Mouse (Mus musculus) lung, adult 2 months (tissue): ENCODE results near the gene Gm49601. TPM values are rescaled to one million over a fixed set of nuclear protein-coding genes. Genes with fewer than 3 reads are reported as not detected.

ENCODE experiments used
- DNase-seq: peaks from one replicate; pipeline ENCODE4 v3.0.0; 2022
- H3K4me1 ChIP-seq: fragments of 200-500 bp; 2 replicates; pipeline ENCODE4 v1.6.1; 2011; ENCODE audit warnings: low read length; ENCODE audit not compliant: control insufficient read depth, insufficient read depth
- H3K4me3 ChIP-seq: fragments of 200-500 bp; replicated peaks from 2 replicates; pipeline ENCODE3; 2011; ENCODE audit warnings: low read depth, mild to moderate bottlenecking, control low read depth, low read length; ENCODE audit errors: extremely low read depth
- CTCF ChIP-seq: fragments of 200-500 bp; IDR thresholded peaks from 2 replicates; pipeline ENCODE4 v1.5.1; 2011; ENCODE audit warnings: mild to moderate bottlenecking, low read length, control low read depth; ENCODE audit not compliant: insufficient read depth
- POLR2A ChIP-seq: fragments of 200-500 bp; IDR thresholded peaks from 2 replicates; pipeline ENCODE4 v1.6.1; 2011; ENCODE audit warnings: low read depth, mild to moderate bottlenecking, control low read depth, low read length, borderline replicate concordance; ENCODE audit errors: extremely low read depth
- WGBS: fragments of 180-500 bp; shearing (Covaris S2); methylation state at CpG from one replicate; pipeline ENCODE4 v1.1.7; 2018; 5-methylcytosine and 5-hydroxymethylcytosine counted together
- polyA plus RNA-seq: library from polyadenylated mRNA; depleted of rRNA; stranded (reverse); fragments of >200 nt; gene quantifications from 2 replicates; pipeline ENCODE4 v1.2.3, GENCODE M21; 2012

The Gm49601 gene
- polyA plus RNA-seq, 1 experiment = 9.4 TPM

DNA sequence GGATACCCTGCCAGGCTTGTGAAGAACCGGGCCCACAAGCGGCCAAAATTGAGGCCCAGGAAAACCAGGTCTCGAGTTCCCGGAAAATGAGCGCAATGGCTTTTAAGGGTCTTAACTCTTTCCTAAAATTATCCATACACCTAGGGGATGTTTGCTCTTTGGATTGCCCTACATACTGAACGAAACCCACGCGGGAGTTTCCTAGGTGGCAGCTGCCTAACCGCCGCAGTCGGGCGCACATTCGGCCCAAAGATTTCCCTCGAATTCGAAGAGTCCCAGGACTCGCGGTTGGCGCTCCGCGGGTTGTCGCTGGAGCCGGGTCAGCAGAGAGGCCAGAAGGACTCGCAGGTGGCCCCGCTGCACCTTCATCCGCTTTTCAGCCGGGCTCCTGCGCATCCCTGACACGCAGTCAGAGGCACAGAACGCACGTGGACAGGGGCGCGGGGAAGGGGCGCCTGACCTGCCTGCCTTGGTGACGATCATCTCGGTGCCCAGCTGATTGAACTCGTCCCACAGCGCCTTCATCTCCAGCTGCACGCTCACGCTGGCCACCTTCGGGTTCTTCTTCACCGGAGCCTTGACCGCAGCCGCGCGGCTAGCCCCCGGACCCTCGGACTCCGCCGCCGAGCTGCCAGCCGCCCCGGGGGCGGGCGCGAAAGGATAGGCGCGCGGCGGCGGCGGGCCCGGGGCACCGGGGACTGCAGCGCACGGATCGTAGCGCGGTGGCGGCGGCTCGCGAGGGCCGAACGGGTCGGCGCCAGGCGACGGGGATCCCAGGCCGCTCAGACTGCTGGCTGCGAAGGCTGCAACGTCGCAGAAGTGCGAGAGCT lies 39.9 kb downstream of the Gm49601 start:
- H3K4me1 ChIP-seq = peaks cover 2% of the 10 kb centered on the region
- TF ChIP-seq POLR2A = no peak
- TF ChIP-seq CTCF = no peak
- DNase-seq = no peak
- H3K4me3 ChIP-seq = peak overlapping the region; percentile 60
- 10% methylated on average over 83 of the region's 83 CpGs for WGBS

DNA sequence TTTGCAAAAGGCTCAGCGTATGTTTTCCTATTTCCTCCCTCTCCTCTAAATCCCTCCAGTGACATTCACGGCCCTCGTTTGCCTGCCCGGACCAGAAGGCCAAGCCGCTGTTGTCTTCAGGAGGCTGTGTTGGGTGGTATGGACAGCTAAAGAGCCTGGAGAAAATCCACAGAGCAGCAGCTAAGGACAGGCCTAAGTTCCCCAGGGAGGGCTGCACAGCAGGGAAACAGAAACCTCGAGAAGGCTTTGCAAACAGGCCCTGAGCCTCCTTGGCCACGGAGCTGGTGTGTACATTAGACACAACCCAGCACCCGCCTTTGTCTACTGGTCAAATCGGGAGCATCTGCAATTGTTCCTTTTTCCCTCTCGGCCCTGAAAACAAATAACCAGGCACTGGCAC lies 40.6 kb downstream of the Gm49601 start:
- H3K4me3 ChIP-seq = peak overlapping the region; percentile 4
- no peak for TF ChIP-seq CTCF
- no peak for TF ChIP-seq POLR2A
- WGBS = 53% methylated on average over 10 of the region's 10 CpGs

DNA sequence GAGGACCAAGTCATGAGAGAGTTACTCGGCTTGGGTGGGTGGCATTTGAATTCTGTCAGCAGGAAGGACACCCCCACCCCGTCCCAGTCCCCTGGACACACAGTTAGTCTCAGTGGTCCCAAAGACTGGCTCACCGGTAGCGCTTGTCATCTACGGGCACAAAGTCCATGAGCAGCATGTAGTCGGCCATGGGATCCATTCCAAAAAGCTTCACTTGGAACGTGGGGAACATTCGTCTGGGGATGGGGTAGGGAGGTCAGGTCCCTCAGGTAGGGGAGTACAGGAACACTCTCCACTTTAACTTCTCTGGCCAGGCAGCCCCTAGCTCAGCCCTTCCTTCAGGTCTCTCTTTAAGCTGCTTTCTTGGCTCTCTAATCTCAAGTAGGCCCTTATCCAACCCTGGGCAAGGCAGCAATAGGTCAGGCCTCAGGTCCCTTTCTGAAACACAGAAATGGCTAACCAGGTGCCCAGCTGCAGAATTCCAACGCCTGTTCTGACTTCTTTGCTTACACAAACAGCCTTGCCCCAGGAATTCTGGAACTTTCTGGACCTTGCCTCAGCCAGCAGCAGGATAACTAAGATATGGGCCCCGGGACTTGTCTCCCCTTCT lies 41.2 kb downstream of the Gm49601 start:
- H3K4me3 ChIP-seq = no peak overlapping the region
- 76% methylated on average over 10 of the region's 10 CpGs for WGBS
- DNase-seq = no peak
- TF ChIP-seq CTCF = no peak
- TF ChIP-seq POLR2A = no peak
- H3K4me1 ChIP-seq = peaks cover 3% of the 10 kb centered on the region

More for the DNA sequence above, 40.6 kb downstream of the Gm49601 start:
- DNase-seq = no peak
- H3K4me1 ChIP-seq = peaks cover 3% of the 10 kb centered on the region

DNA sequence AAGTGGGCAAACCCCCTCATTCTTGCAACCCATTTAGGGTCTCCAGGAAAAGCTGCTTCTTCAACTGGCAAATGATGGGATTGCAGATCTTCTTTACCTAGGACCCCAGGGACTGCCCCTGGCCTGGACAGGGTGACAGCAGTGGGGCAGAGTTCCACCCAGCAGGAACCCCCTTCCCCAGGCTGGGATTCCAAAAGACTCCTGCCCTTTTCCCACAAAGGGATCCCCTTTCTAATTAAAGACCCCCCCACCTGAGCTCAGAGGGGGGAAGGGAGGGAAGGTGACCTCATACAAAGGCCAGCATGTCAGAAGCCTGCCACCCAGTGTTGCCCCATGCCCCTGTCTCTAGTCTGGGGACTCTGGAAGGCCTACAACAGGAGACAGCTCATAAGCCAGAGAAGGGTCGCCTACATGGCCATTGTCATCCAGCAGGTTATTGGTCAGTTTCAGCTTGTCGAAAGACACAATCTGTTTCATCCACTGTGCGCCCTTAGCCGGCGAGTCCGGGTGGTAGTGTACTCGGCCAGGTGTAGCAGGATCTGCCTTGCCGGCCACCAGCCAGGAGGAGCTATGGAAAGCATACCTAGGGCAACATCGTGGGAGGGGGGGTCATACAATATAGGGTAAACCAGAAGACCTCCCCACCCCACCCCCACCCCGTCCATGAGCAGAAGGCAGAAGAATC lies 42.4 kb downstream of the Gm49601 start:
- no peak overlapping the region for H3K4me3 ChIP-seq
- peaks cover 3% of the 10 kb centered on the region for H3K4me1 ChIP-seq
- 77% methylated on average over 10 of the region's 10 CpGs for WGBS
- no peak for TF ChIP-seq CTCF
- TF ChIP-seq POLR2A = no peak
- no peak for DNase-seq

DNA sequence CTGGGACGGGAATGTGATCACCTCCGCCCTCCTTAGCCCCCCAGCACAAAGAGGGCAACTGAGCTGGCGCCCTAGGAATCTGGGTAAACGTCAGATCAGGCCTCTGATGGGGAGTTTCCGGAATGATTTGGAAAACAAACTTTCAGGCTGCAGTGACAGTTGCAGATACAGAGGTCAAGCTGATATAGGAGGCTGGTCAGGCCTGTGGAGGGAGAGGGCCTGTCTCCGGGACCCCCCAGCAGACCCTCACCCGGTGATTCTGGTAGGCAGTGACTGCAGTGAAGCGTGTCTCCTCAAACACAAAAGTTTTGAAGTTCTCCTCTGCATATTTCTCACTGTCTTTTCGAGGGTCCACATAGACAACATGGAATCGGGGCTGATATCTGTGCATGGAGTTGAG lies 43.1 kb downstream of the Gm49601 start:
- TF ChIP-seq POLR2A (no peak), CTCF (no peak)
- no peak for DNase-seq
- H3K4me3 ChIP-seq = no peak overlapping the region
- WGBS = 78% methylated on average over 10 of the region's 10 CpGs
- peaks cover 3% of the 10 kb centered on the region for H3K4me1 ChIP-seq

DNA sequence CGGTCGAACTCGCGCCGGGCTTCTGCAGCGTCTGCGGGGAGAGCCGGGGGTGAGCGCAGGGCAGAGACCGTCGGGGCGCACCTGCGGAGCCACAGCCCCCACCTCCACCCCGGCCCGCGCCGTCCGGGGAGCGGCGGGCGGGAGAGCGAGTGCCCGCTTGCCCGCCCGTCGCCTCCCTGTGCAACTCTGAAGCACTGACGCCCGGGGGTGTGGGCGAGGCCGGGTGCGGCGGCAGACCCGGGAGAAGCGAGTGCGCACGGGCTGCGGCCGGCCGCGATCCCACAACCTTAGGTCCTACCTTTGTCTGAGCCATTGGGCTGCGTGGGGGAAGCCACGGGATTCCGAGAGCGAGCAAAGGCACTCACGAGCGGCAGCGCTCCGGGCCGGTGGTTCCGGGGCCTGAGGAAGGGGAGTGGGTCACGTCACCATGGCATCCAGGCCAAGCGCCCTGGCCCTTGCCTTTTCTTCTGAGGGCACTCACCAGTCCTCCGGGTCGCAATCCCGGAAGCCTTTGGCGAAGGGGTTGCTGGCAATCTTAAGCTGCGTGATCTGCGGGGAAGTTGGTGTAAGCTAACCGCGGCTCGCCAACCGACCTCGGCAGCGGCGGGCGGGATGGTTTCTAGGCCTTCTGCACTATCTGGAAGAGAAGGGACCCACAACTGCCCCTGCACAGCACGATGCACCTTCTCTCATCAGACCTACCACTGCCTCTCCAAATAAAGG lies 43.6 kb downstream of the Gm49601 start:
- Histone ChIP-seq H3K4me1 (peaks cover 3% of the 10 kb centered on the region), H3K4me3 (no peak overlapping the region)
- WGBS = 10% methylated on average over 67 of the region's 67 CpGs
- DNase-seq = no peak
- TF ChIP-seq CTCF = no peak
- TF ChIP-seq POLR2A = no peak

DNA sequence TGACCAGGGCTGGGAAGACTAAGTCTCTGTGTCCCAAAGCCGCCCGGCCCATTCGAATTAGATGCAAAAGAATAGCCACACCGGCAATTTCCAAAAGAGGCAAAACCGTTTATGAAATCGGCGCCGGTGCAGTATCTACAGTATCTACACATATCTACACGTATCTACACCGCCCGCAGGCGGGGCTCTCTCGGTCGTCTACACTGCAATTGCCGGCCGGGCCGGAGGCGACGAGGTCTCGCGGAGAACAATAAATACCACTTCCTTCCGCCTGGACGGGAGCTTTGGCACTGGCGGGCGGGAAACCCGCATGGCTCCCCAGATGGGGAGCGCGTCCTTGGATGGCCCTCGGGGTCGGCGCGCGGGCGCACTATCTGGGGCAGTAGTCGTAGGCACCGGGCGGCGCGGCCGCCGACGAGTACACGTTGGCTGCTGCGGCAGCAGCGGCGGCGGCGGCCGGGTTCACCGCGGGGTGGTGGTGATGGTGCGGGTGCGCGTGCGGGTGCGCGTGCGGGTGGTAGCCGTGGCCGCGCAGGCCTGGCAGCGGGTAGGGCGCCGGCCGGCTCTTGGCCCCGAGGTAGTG lies 44.5 kb downstream of the Gm49601 start:
- peaks cover 3% of the 10 kb centered on the region for H3K4me1 ChIP-seq
- H3K4me3 ChIP-seq = peak overlapping the region; percentile 34
- no peak for DNase-seq
- 6% methylated on average over 57 of the region's 66 CpGs for WGBS
- TF ChIP-seq POLR2A (no peak), CTCF (no peak)

DNA sequence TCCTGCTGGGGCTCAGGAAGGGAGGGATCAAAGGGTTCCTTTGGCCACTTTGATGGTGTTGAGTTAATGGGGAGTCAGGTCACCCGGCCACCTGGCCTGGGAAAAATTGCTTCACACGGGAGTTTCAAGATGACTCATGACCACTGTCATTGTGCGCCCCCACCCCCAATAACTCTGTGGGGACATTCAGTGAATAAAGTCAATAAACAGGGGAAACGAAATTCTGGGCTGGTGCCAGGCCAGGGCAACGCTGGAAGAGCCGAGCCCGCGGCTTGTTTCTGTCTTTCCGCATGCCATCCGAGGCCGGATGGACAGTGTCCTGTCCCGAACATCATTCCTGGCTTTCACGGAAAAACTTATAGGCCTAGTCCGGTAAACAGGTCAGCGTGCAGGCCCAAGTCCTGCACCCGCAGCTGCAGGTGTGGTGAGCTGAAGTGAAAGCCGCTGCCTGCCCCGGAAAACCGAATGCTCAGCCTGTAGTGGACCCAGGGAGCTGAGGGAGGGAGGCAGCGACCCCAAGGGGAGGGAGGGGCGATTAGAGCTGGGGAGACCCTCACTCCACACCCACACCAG lies 45.1 kb downstream of the Gm49601 start:
- 18% methylated on average over 21 of the region's 21 CpGs for WGBS
- Histone ChIP-seq H3K4me3 (peak overlapping the region; percentile 34), H3K4me1 (peaks cover 3% of the 10 kb centered on the region)
- no peak for DNase-seq
- TF ChIP-seq CTCF = no peak
- TF ChIP-seq POLR2A = no peak
